Mouse (Mus musculus) kidney, postnatal 14 days (tissue): ENCODE measurements around the gene Tas2r114.

Experiments used
- DNase-seq: peaks from one replicate; pipeline ENCODE4 v3.0.0; 2022; ENCODE audit warnings: mixed read lengths

The Tas2r114 gene

GRCm38 (mm10) chr6:131689963-131690362, at the start of gene Tas2r114:
TSS of gene Tas2r114 (minus strand) at chr6:131690063.
- no peak for DNase-seq

- DNase-seq: no peak
Measured at GRCm38 (mm10) chr6:131712803-131713202, 22.9 kb upstream of the Tas2r114 start.

GRCm38 (mm10) chr6:131687395-131687794, 2.5 kb downstream of the Tas2r114 start, which contains the start of gene Tas2r105:
TSS of gene Tas2r105 (minus strand) at chr6:131687495.
- DNase-seq: no peak

- no peak for DNase-seq
Measured at GRCm38 (mm10) chr6:131685644-131686043, 4.2 kb downstream of the Tas2r114 start, which contains the start of gene Tas2r104. TSS of gene Tas2r104 (minus strand) at chr6:131685744.

GRCm38 (mm10) chr6:131678786-131679185, 11.1 kb downstream of the Tas2r114 start, which contains the start of gene Tas2r106:
TSS of gene Tas2r106 (minus strand) at chr6:131678886.
- DNase-seq: no peak

- DNase-seq: no peak
Measured at GRCm38 (mm10) chr6:131660049-131660448, 29.8 kb downstream of the Tas2r114 start, which contains the start of gene Tas2r107. TSS of gene Tas2r107 (minus strand) at chr6:131660149.
